Mouse (Mus musculus): ENCODE data around the gene Sigirr. TPM values are rescaled to one million over a fixed set of nuclear protein-coding genes. Genes with fewer than 3 reads are reported as not detected.

Sigirr gene
- 32.1 to 49.7 TPM (median 39.6 TPM) in 4 replicates for total RNA-seq (2023)

DNA sequence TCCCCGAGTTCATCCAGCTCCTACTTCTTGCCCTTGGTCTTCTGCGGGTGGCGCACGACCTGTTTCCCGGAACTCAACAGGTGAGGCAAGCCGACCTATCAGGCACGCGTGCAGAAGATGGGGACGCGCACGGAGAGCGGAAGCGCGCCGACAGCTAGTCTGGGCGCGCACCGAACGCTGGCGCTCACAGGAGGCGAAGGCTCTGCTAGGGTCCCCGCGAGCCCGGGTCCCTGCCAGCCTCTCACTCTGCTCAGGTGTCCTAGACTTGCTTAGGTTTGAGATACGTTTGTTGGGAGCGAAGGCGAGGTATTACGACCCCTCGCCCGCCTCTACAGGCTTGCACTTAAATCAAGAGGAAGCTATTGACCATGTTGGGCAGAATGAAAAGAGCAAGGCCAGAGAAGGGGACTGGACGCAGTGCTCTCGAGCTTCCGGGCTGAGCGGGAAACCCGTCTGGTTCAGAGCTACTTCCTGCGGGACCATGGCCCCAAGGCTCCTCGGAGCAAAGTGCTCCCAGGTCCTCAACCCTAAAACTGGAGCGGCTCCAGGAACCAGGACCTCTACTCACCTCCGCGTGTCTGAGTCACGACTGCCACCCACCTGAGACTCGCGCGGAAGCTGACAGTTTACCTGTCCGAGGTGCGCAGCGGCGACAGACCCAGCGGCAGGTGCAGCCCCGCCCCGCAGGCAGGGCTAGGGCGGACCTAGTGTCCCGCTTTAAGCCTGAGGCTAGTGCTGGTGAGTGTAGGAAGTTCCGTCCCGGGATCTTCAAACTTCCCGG is at the start of gene Sigirr:
Gene Sigirr, minus strand, starts transcription at position 662 of the 781 bp plus-strand sequence.

DNA sequence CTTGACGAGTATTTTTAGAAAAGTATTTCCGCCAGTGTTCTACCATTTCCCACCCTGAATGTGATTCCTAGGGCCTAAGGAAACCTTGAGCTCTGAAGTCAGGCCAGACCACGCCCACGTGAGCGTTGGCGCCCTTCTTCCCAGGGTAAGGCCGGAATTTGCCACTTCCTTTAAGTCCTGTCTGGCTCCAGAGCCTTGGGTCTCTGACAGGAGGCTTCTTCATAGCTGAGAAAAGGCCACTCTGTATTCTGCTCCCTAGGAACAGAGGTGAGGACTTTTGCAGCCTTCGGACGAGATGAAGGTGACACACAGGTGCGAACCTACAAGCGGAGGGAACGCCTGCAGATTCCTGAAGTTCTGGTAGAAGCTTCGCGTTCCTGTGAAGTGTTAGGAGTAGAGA is 21.9 kb upstream of the Sigirr start, which contains the start of gene Ptdss2:
Gene Ptdss2, plus strand, starts transcription at position 138 of the 400 bp plus-strand sequence.

DNA sequence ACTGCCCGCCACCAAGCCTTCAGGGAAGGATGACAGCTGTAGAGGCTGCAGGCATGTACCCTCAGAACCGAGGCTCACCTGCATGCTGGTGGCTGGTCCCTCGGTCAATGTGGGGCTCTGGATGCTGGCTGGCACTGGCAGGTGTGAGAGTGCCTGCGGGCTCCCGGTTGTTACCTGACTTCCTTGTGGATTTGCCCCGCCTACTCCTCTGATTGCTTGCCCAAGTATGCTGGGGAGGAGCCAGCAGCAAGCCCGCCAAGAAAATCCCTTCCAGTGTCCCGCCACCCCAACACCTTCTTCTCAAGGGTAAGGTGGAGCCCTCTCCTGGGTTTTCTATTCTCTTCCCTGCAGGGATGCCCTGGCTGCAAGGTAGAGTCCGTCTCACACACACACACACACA is 17.3 kb upstream of the Sigirr start, which contains the start of gene Ano9:
Gene Ano9, minus strand, starts transcription at position 171 of the 400 bp plus-strand sequence.

DNA sequence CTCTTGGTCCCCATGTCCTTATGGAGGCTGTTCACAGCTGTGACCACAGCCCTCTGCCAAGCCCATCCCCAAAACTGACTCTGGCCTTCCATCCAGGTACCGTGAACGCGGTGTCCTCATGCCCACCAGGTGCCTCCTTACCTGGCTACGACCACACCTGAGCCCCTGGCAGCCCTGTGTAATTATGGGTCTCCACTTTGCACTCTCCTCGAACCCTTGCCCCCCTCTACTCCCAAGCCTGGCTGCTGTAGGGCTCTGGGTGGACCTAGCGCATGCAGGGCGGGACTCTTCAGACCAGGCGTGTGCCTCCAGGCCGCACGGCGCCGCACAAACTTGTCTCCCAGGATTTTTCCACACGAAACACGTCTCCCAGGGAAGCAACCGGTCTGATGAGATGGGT is 22.5 kb downstream of the Sigirr start, which contains the start of gene Pkp3:
Gene Pkp3, plus strand, starts transcription at position 378 of the 400 bp plus-strand sequence.

DNA sequence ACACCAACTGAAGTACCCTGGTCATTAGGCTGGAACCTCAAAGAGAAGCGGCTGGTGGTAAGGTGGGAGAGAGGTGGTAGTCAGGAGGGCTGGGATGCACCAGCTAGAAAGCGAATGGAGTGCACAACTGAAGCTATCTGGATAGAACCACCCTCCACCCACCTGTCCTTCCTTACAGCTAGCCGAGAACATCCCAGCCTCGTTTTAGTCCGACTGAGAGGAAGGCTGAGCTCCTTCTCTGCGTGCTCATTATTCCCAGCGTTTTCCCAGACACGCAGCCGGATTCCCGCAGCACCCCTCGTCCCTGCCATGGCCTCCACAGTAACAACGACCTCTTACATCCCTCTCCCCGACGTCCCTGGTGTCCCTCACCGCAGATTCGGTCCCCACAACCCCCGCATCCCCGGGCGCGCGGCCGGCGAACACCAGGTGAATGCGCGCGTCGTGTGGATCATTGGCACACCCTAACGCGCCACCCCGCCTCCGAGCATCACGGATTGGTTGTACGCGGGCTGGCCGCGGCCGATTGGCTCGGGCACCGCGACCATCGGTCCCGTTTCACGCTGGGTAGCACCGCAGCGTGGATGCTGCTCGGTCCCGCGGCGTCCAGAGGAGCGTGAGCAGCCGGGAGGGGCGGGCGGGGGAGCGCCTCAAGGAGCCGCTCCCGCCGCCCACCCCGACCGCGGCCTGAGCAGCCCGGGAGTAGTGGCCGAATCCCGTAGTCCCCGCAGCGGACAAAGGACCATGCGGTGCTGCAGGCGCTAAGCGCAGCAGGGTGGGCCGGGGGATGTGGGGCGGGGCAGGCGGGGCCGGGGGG is 39.7 kb downstream of the Sigirr start, which contains the start of gene B4galnt4:
Gene B4galnt4, plus strand, starts transcription at position 679 of the 817 bp plus-strand sequence.

Other genes starting within 250 kb of the Sigirr start
- gene Gm45785, start 244.2 kb downstream of the Sigirr start, total RNA-seq (2023), result not detected in 4 replicates
- gene Ric8a, start 243.6 kb downstream of the Sigirr start, total RNA-seq (2023), result 93.4 to 117 TPM (median 99.1 TPM) in 4 replicates
- gene Bet1l, start 243.0 kb downstream of the Sigirr start, total RNA-seq (2023), result 18.9 to 23.9 TPM (median 22.0 TPM) in 4 replicates
- gene Psmd13, start 218.6 kb downstream of the Sigirr start, total RNA-seq (2023), result 76.1 to 84.1 TPM (median 77.2 TPM) in 4 replicates
- gene Sirt3, start 218.3 kb downstream of the Sigirr start, total RNA-seq (2023), result 7.3 to 10.8 TPM (median 8.6 TPM) in 4 replicates
- gene Cox8b, start 200.1 kb downstream of the Sigirr start, total RNA-seq (2023), result not detected in 4 replicates
- gene Nlrp6, start 179.7 kb downstream of the Sigirr start, total RNA-seq (2023), result not detected in 4 replicates
- 15.9 to 23.8 TPM (median 18.4 TPM) in 4 replicates for gene Pgghg, start 159.2 kb downstream of the Sigirr start, total RNA-seq (2023)
- gene Ifitm5, start 150.3 kb downstream of the Sigirr start, total RNA-seq (2023), result not detected in 4 replicates
- not detected in 4 replicates for gene Gm45717, start 144.6 kb downstream of the Sigirr start, total RNA-seq (2023)
- gene Ifitm2, start 144.6 kb downstream of the Sigirr start, total RNA-seq (2023), result 10.4 to 16.2 TPM (median 12.9 TPM) in 4 replicates
- gene Ifitm1, start 133.4 kb downstream of the Sigirr start, total RNA-seq (2023), result 1.2 TPM in 1 of 4 replicates, not detected in the others
- 3.2 to 7.5 TPM (median 4.5 TPM) in 4 replicates for gene Ifitm3, start 89.8 kb downstream of the Sigirr start, total RNA-seq (2023)
- gene Ifitm6, start 82.6 kb downstream of the Sigirr start, total RNA-seq (2023), result 1.6 to 1.9 TPM in 2 of 4 replicates, not detected in the others
- not detected in 4 replicates for gene Gm17387, start 71.4 kb downstream of the Sigirr start, total RNA-seq (2023)
- not detected in 4 replicates for gene B4galnt4, start 39.5 kb downstream of the Sigirr start, total RNA-seq (2023)
- gene Pkp3, start 22.4 kb downstream of the Sigirr start, total RNA-seq (2023), result 21.8 to 29.7 TPM (median 25.9 TPM) in 4 replicates
- gene Ano9, start 17.2 kb upstream of the Sigirr start, total RNA-seq (2023), result not detected in 4 replicates
- gene Ptdss2, start 21.8 kb upstream of the Sigirr start, total RNA-seq (2023), result 8.0 to 9.8 TPM (median 9.4 TPM) in 4 replicates
- 61.9 to 82.6 TPM (median 69.3 TPM) in 4 replicates for gene Rnh1, start 72.3 kb upstream of the Sigirr start, total RNA-seq (2023)
- gene Hras, start 93.4 kb upstream of the Sigirr start, total RNA-seq (2023), result 23.0 to 30.6 TPM (median 27.5 TPM) in 4 replicates
- 6.4 to 9.6 TPM (median 7.2 TPM) in 4 replicates for gene Lrrc56, start 93.6 kb upstream of the Sigirr start, total RNA-seq (2023)
- gene Lmntd2, start 113.5 kb upstream of the Sigirr start, total RNA-seq (2023), result 3.9 to 5.0 TPM (median 4.8 TPM) in 4 replicates
- 8.9 to 16.1 TPM (median 13.3 TPM) in 4 replicates for gene Rassf7, start 115.3 kb upstream of the Sigirr start, total RNA-seq (2023)
- gene Phrf1, start 128.2 kb upstream of the Sigirr start, total RNA-seq (2023), result 147 to 159 TPM (median 152 TPM) in 4 replicates
- gene Irf7, start 165.9 kb upstream of the Sigirr start, total RNA-seq (2023), result 33.8 to 42.4 TPM (median 37.0 TPM) in 4 replicates
- gene Cdhr5, start 176.2 kb upstream of the Sigirr start, total RNA-seq (2023), result not detected in 4 replicates
- gene Sct, start 178.6 kb upstream of the Sigirr start, total RNA-seq (2023), result not detected in 4 replicates
- gene Drd4, start 191.4 kb upstream of the Sigirr start, total RNA-seq (2023), result not detected in 4 replicates
- gene Deaf1, start 227.1 kb upstream of the Sigirr start, total RNA-seq (2023), result 33.5 to 54.6 TPM (median 42.7 TPM) in 4 replicates
- 15.2 to 22.8 TPM (median 16.4 TPM) in 4 replicates for gene Tmem80, start 227.2 kb upstream of the Sigirr start, total RNA-seq (2023)
- 1.0 to 1.3 TPM in 2 of 4 replicates, not detected in the others for gene Eps8l2, start 238.3 kb upstream of the Sigirr start, total RNA-seq (2023)

Measured in B cell, adult 62 days (primary cell).